Mouse (Mus musculus) hindlimb bud, embryonic 11.5 days (tissue): ENCODE data around the gene Tph2.
A peak's percentile ranks its signal among the peaks of the same experiment; 100 is the strongest.

Experiments
- DNase-seq: peaks from one replicate; pipeline ENCODE4 v3.0.0-alpha.2; 2012; ENCODE audit warnings: low read depth, low spot score; ENCODE audit errors: extremely low spot score

Tph2 gene

DNA sequence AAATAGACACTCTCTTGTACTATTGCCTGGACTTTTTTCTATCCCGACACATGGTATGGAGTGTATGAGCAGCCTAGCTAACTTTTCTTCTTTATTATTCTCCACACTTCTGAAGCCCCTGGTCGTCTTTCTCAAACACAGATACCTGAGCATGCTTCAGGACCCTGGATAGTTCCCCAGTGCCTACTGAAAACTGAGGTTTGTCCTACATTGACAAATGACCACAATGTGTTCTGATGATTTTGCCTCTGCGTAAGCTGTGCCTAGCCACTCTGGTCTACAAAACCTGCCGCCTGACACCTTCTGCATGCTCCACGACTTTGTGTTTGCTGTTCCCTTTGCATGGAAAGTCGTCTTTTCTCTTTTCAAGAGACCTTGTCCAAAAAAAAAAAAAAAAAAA, 41.2 kb downstream of the Tph2 start:
- peak; percentile 54 for DNase-seq

DNA sequence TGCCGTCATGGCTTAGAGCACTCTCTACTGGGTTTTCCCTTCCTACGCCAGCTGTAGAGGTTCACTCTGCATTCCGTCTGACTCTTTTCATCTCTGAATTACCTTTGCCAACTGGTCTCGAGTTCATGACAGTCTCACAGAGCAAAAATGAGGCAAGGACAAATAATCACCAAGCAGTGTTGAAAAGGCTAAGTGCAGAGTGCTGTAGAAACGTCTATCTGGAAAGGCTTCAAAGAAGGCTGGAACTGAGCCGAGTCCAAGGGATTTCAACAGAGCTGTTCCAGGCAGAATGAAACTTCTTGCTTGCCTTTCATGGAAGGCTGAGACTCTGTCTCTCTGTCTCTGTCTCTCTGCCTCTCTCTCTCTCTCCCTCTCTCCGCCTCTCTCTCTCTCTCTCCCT, 47.8 kb downstream of the Tph2 start:
- no peak for DNase-seq

DNA sequence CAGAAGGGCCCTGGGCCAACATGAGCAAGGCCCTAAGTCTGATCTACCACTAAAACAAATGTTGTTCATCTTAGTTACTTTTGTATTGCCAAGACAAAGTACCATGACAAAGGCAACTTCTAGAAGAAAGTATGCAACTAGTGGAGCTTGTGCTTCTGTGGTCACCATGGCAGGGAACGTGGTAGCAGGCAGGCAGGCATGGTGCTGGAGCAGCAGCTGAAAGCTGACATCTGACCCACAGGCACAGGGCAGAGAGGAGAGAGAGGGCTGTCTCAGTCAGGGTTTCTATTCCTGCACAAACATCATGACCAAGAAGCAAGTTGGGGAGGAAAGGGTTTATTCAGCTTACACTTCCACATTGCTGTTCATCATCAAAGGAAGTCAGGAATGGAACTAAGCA, 56.9 kb downstream of the Tph2 start:
- DNase-seq = no peak

DNA sequence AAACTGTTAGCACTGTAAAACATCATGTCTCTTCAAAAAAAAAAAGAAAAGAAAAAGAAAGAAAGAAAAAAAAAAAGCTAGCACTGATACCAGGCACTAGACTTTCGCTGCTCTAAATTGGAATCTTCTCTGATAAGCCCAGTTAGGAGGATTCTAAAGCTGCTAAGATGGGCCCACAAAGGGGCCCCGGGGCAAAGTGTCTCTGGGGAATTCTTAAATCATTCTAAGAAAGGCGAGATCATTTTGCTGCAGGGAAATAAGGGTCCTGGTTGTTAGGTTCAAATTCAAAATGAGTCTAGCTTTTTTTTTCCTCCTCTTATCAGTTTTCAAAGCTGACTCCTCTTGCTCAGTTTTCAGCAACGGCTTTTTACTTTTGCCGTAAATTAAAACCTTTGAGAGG, 59.3 kb downstream of the Tph2 start:
- DNase-seq = no peak

DNA sequence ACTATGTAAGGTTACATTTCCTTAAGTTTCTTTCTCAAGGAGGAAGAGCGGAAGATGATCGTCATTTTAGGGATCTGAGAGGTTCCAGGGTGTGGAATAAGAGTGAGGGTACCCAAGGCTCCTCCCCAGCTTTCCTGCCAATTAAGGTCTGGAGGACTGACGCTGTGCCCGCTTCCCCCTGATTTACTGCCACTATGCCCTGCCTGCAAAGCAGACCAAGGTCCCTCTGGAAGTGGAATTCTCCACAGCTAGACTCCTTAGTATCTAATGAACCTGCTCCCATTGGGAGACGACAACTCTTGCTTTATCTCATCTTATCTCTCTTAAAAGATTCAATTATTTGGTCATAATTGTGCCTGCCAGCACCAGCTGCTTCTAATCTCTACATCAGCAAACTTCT, 59.8 kb downstream of the Tph2 start:
- no peak for DNase-seq

DNA sequence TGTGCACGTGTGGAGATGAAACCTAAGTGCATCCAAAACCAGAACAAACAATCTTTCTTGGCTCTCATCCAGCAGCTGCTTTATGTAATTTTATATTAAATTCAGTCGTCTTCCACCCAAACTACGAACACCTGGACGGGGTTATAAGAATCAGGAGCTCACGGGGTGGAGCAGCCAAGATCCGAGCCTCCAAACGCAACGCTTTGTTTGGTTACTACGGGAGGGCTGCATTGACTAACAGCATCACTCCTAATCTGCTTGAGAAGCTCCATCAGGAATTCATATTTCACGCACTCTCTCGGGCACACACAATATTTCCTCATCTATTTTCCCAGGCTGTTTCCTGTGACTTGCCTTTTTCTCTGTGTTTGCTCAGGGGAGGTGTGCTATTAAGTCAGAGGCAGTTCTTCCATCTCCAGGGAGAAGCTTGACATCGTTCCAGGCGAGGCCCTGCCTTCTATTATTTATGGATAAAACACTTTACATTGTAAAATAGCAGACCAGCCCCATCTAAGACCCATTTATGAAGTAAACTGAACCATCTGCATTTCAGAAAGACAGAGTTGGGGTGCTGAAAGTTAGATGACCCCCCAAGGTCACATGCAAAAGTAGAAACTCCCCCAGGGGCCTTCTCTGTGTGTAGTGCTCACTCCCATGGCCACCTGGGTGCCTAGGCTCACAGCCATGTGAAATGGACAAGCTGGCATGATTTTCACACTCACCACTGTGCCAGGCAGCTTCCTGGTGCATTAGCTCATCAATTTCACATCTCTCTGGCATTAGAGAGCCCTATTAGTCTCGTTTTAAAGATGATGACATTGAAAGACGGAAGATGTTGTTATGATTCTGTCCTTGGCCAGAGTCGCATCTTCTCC, 76.9 kb downstream of the Tph2 start:
- DNase-seq = no peak

DNA sequence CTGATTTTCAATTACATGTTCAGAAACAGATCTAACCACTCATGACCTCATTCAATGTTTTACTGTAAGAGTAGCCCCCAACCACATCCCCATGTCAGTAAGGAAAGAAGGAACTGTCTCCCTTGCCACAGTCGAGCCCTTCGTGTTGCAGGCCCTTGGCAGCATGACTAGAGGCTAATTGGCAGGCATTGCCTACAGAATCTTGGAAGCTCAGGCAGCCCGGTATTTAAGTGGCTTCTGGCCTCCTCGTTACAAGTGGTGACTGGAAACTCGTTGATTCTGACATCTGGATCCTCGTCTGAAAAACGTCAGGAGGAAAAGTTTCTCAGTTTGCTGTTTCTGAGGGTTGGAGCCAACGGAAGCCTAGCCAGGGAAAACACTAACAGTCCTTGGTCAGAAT, 80.6 kb downstream of the Tph2 start:
- no peak for DNase-seq

DNA sequence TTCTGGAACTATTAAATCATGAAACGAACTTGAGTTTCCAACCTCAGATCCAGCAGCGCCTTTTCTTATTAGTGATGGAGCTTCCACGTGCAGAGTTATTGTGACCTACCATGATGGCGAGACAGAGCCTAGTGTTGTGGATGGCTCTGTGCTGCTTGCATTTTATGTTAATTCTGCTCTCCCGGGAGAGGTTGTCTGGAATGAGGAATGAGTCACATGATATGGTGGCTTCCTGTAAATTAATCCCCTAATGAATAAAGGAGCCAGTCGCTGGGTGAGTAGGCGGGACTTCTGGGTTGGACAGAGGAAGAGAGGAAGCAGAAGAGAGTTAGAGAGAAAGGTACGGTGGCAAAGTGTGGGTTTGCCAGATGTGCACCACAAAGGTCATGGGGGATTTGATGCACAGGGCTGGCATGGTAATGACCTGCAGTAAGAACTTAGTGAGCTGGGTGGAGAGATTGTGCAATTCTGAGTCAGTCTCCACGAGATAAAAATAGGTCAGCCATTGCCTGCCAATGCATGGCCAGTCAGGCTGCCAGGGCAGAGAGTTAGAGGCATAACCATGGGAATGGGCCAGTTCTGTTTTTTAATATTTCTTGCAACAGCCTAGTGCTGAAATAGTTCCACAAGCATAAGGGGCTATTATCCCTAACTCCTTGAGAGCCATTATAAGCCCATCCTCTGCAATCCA, 84.8 kb downstream of the Tph2 start:
- DNase-seq = no peak

DNA sequence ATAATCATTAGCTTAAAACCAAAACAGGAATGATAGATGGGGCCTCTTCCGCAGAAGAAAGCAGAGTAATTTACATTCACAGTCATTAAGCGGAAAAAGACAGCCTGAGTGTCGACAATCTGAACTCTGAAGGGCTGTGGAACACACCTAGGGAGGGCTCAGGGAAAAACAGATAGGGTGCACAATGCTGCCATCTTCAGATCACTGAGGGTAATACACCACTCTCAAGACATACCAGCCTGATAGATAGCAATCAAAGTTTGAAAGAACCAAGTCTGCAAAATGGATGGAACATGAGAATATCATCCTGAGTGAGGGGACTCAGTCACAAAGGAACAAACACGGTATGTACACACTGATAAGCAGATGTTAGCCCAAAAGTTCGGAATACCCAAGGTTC, 87.7 kb downstream of the Tph2 start:
- DNase-seq = peak; percentile 54

DNA sequence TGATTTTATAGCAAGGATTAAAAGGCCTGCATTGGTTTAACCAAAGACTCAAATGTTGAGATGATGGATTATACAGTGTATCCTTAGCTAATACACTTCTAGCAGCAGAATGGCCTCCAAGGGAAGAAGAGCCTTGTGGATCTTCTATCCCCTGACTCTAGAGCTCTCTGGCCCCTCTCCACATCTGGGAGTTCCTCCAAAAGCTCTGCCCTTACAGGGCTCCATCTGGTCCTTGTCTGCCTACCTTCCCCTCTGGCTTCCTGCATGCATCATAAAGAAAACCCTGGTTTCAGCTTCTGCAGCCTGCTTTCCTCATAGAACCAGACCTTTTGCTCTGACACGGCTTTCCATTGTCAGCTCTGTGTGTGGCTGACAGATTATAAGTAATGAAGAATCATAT, 88.6 kb downstream of the Tph2 start:
- DNase-seq = no peak

DNA sequence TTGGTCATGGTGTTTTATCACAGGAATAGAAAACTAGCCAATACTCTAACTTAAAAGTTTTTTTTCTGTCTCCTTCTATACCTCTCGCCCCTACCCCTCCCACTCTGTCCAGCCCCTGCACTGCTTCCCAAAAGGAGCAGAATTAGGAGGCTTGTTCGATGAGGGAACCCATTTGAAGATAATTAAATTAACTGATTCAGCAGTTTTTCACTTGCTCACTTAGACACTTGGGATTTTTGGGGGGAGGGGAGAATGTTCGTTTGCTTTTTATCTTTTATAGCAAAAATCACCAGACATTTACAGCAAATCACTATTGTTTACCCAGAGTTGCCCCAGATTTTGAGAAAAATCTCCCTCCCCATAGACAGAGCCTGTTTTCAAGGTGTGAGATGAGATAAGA, 106.6 kb downstream of the Tph2 start:
- no peak for DNase-seq

DNA sequence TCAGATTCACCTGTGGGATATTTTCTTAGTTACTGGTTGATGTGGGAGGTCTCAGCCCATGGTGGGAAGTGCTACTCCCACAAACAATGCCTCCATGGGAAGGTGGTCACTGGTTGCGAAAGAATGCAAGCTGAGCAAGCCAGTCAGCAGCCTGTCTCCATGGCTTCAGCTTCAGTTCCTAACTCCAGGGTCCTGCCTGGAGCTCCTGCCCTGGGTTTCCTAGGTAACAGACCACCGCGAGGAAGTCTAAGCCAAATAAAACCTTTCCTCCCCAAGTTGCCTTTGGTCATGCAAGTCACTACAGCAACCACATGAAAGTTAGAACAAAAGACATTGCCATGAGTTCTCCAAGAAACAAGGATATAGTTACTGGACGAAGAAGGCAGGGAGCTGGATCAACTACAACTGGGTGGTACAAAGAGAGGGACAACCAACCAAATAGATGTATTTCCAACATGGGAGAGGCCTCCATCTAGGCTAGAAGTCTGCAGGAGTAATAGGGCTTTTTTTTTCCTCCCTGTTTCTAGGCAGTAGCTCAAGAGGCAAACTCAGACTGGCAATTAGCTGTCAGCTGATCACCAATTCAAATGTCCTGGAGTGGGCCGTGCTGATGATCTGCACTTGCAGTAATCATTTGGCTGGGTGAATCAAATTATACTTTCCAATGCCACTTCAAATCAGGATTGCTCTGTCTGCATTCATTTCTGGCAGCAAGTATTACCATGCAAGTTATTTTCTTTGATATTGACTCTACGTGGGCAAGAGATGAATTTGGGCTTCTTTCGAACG, 115.5 kb downstream of the Tph2 start:
- no peak for DNase-seq

DNA sequence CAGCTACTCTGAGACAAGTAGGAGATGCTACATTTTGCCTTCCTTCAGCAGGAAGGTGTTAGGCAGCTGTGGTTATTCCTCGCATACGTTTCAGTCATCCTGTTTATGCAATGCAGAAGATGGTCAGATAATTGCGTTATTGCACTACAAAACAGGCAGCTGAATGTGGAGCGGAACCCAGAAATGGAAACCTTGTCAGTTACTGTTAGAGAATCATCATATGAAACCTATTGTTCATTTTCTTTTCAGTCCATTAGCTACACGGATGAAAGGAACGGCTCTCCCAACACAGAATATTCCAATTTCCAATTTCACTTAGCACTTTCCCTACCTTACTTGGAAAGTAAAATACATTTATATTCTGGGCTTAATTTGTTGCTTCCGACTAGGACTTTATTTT, 120.9 kb downstream of the Tph2 start:
- DNase-seq = no peak

DNA sequence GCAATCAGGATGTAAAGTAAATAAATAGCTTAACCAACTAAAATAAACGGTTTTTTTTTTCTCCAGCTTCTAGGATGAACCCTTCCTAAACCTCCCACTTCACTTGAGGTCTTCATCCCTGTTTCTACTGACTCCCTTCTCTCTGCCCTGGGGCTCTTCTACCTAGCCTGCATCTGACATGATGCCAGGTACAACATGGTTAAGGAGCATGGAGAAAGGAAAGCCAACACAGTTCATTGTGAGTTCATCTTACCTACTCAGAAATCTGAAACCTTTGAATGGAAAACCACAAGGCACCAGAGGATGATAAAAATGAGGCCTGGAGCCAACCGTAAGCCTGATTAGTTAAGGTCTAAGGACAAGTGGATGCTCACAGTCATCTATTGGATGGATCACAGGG, 123.3 kb downstream of the Tph2 start:
- no peak for DNase-seq

DNA sequence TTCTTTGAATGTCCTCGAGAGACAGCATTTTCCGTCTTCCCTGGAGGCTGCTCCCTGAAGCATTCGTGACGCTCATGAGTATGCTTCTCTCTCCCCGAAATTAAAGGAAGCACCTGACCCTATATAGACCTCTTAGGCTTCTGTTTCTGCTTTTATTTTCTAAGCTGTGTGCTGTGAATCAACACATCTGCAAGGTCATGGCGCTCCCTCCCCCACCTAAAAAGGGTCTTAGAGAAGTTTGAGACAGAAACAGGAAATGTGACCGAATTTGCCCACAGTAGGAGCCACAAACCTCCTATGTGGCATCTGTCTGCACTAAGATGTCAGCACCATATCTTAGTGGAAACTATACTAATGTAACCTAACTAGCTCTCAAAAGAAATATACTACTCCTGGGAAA, 124.1 kb downstream of the Tph2 start:
- DNase-seq = no peak

DNA sequence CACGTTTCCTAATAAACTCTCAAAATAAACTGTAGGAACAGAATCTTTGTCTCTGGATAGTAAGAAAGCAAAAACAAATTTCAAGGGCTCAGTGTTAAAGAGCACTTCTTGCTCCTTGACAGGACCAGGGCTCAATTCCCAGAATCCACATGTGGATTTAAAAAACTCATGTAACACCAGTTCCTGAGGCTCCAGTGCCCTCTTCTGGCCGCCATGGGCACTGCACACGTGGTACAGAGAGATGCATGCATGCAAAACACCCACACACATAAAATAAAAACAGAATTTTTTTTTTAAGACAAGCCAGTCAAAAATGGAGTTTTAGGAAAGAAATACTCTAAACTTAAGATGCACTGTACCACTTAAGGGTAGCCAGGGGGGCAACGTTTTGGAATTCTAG, 133.2 kb downstream of the Tph2 start:
- DNase-seq = no peak

DNA sequence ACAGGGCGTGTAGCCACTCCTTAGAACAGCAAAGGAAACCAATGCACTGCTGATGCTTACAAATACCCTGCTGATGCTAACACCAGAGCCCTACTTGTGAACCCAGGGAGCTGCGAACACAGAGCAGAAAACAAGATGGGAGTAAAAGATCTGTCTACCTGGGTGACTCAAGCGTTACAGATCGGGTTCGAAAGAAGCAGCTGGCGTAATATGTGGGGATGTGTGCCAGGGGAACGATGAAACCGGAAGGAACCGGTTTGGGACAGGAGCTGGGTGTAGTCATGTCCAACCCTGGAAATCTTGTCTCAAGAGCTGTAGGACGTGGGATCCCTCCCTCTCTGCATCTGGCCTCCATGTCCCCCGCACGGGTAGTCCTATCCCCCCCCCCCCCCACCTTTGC, 134.1 kb downstream of the Tph2 start:
- DNase-seq = no peak

DNA sequence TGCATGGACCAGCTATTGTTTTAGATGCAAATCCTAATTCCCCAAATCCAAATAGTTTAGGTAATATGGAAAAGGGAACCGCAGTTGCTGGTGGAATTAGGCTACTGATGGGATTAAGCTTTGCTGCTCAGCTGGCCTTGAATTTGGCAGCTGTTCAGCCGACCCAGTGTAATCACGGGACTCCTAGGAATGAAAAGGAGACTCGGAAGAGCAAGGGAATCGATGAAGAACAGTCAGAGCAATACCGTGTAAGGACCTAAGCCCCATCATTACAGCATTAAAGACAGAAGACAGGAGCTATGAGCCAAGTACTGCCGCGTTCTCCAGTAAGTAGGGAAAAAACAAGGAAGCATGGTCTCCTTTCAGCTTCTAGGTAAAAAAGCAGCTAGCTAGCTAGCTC, 134.6 kb downstream of the Tph2 start:
- no peak for DNase-seq

DNA sequence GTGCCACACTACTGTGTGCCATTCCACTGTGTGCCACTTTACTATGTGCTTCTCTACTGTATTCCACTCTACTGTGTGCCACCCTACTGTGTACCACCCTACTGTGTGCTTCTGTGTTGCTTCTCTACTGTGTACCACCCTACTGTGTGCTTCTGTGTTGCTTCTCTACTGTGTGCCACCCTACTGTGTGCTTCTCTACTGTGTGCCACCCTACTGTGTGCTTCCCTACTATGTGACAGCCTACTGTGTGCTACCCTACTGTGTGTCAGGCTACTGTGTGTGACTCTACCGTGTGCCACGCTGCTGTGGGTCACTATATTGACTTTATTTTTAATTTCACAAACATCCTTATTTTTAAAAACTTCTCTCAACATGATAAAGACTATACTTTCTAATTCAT, 136.3 kb downstream of the Tph2 start:
- DNase-seq = no peak

DNA sequence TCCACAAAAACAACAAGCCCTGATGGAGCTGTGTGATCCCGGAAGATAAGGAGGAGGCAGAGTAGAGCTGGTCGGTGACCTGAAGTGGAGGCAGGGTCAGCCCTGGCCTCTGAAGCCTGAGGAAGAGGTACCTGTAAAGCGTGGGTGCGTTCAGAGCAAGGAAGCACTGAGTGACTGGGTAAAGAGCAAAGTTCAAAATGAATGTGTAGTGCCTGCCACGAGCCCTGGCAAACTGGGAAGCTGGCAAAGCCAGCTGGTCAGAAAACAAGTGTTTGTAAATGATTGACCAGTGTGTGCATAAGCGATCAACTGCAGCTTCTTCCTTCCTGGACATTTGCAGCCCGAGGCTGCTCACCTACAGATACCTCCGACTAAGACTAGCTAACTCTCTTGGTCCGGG, 149.1 kb downstream of the Tph2 start:
- no peak for DNase-seq
